Mouse (Mus musculus): ENCODE data around the gene Gm37240. TPM values are rescaled to one million over a fixed set of nuclear protein-coding genes. Genes with fewer than 3 reads are reported as not detected.
"Not testable (repeated sequence)": the region's sequence is repeated elsewhere in the genome, so short reads cannot be mapped to it uniquely, and the experiment has no call there.

Gm37240 gene
- polyA plus RNA-seq, 1 experiment: not detected

DNA sequence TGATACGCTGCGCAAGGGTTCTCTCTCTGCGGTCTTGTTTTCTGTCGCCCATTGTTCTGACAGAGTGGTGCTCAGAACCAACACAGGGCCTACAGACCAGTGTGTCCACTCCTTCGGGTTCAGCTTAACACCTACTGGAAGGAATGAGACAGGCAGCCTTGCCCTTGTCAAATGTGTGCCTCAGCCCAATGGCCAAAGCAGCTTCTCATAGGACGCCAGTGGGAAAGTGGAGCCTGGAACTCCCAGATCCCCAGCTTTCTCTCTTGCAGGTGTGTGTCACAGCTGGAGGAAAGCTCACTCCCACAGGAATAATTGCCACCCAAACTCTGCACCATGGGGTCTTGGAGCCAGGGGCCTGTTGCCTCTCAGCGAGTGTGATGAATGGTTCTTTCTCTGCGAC lies 1222.6 kb downstream of the Gm37240 start:
- TF ChIP-seq CTCF (IDR thresholded peaks at IDR 0.05; ENCODE audit: low read depth, low read length) (no peak), POLR2A (IDR thresholded peaks at IDR 0.05; ENCODE audit: borderline replicate concordance, low read depth, low read length) (no peak)
- H3K4me3 ChIP-seq (ENCODE audit: insufficient read depth, low read length): no peak overlapping the region
- H3K27ac ChIP-seq (ENCODE audit: insufficient read depth, low read depth, low read length): no peak overlapping the region
- peaks cover 26% of the 10 kb centered on the region for H3K4me1 ChIP-seq (ENCODE audit: control insufficient read depth, insufficient read depth, low read length)

DNA sequence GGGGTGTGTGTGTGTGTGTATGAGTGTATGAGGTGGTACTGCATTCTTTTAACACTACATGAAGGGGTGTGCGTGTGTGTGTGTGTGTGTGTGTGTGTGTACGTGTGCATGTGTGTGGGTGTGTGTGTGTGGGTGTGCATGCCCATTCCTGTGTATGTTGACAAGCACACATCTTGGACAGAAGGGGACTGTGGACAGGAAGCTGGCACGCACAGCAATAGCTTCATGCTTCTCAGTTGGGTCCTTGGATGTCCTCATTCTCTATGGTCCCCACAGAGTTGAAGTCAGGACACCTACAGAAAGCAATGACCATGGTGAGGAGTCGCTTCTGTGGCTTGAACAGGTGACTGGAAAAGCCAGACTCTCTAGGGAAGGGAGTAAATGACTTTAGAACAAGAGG lies 1223.5 kb downstream of the Gm37240 start:
- H3K27ac ChIP-seq (ENCODE audit: insufficient read depth, low read depth, low read length): no peak overlapping the region
- peaks cover 19% of the 10 kb centered on the region for H3K4me1 ChIP-seq (ENCODE audit: control insufficient read depth, insufficient read depth, low read length)
- H3K4me3 ChIP-seq (ENCODE audit: insufficient read depth, low read length): no peak overlapping the region
- TF ChIP-seq CTCF (IDR thresholded peaks at IDR 0.05; ENCODE audit: low read depth, low read length) (no peak), POLR2A (IDR thresholded peaks at IDR 0.05; ENCODE audit: borderline replicate concordance, low read depth, low read length) (no peak)

DNA sequence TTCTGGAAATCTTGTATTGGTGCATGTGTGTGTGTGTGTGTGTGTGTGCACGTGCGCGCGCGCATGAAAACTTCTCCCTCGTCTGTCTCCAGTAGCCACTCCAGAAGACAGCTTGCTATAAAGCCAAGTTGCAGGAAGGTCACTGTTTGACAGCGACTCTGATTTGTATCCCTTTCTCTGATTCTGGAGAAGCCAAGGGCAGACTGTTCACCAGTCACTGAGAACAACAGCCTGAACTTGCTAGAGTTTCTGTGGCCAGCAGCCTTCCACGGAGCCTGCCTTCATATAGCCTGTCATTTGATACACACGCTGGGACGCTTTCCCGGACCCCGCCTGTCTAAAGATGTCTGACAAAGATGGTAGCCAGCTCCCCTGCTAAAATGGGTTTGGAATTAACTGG lies 1224.2 kb downstream of the Gm37240 start:
- no peak overlapping the region for H3K4me3 ChIP-seq (ENCODE audit: insufficient read depth, low read length)
- no peak for TF ChIP-seq CTCF (IDR thresholded peaks at IDR 0.05; ENCODE audit: low read depth, low read length)
- TF ChIP-seq POLR2A (IDR thresholded peaks at IDR 0.05; ENCODE audit: borderline replicate concordance, low read depth, low read length): no peak
- H3K4me1 ChIP-seq (ENCODE audit: control insufficient read depth, insufficient read depth, low read length): peaks cover 13% of the 10 kb centered on the region
- H3K27ac ChIP-seq (ENCODE audit: insufficient read depth, low read depth, low read length): no peak overlapping the region

DNA sequence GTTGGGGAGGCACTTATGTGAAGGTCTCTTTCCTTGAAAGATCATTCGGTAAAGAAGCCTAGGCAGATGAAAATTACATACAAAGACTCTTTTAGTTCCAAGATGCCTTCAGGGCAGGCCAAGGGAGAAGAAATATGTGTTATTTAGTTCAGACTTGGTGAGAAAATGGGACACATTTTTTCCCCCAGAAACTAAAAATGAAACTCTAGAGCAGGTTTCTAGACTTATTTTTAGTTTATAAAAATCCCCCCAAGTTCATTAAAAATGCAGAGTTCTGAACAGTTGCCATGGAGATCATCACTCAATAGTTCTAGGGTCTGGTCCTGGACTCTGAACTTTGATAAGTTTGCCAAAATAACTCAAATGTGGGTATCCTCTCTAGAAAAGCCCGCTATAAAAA lies 1226.9 kb downstream of the Gm37240 start:
- no peak overlapping the region for H3K27ac ChIP-seq (ENCODE audit: insufficient read depth, low read depth, low read length)
- H3K4me3 ChIP-seq (ENCODE audit: insufficient read depth, low read length): no peak overlapping the region
- TF ChIP-seq CTCF (IDR thresholded peaks at IDR 0.05; ENCODE audit: low read depth, low read length) (no peak), POLR2A (IDR thresholded peaks at IDR 0.05; ENCODE audit: borderline replicate concordance, low read depth, low read length) (no peak)
- H3K4me1 ChIP-seq (ENCODE audit: control insufficient read depth, insufficient read depth, low read length): peaks cover 22% of the 10 kb centered on the region

DNA sequence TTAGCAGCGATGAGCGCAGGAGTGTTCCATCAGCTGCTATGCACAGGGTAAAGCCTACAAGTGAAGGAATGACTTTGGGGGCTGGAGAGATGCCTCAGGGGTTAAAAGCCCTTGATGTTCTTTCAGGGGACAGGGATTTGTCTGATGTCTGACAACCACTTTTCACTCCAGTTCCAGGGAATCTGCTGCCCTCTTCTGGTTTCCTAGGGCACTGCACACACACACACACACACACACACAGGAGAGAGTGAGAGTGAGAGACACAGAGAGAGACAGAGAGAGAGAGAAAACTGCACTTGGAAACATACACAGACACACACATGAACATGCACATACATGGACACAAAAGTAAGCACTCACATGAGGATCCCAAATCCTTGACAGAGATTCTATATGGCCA lies 1228.4 kb downstream of the Gm37240 start:
- no peak overlapping the region for H3K27ac ChIP-seq (ENCODE audit: insufficient read depth, low read depth, low read length)
- H3K4me1 ChIP-seq (ENCODE audit: control insufficient read depth, insufficient read depth, low read length): peaks cover 29% of the 10 kb centered on the region
- no peak for TF ChIP-seq POLR2A (IDR thresholded peaks at IDR 0.05; ENCODE audit: borderline replicate concordance, low read depth, low read length)
- 0 out of 2 replicates have a peak, but pooled peaks have one; percentile 23 for TF ChIP-seq CTCF (IDR thresholded peaks at IDR 0.05; ENCODE audit: low read depth, low read length)
- H3K4me3 ChIP-seq (ENCODE audit: insufficient read depth, low read length): no peak overlapping the region

DNA sequence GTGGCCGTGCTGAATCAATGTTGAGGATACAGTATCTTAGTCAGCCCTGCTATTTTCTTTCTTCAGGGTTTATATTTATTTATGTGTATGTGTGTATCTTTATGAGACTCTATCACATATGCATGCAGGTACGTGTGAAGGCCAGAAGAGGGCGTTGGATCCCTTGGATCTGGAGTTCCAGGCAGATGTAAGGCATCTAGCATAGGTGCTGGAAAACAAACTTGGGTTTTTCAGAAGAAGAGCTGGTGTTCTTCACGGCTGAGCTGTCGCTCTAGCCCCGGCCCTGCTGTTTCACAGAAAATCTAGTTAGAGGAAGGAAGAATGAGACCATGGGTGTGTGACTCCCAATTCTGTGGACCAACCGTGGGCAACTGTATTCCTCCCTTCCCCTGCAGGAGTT lies 1229.3 kb downstream of the Gm37240 start:
- peaks cover 32% of the 10 kb centered on the region for H3K4me1 ChIP-seq (ENCODE audit: control insufficient read depth, insufficient read depth, low read length)
- no peak overlapping the region for H3K27ac ChIP-seq (ENCODE audit: insufficient read depth, low read depth, low read length)
- H3K4me3 ChIP-seq (ENCODE audit: insufficient read depth, low read length): no peak overlapping the region
- no peak for TF ChIP-seq POLR2A (IDR thresholded peaks at IDR 0.05; ENCODE audit: borderline replicate concordance, low read depth, low read length)
- no peak for TF ChIP-seq CTCF (IDR thresholded peaks at IDR 0.05; ENCODE audit: low read depth, low read length)

DNA sequence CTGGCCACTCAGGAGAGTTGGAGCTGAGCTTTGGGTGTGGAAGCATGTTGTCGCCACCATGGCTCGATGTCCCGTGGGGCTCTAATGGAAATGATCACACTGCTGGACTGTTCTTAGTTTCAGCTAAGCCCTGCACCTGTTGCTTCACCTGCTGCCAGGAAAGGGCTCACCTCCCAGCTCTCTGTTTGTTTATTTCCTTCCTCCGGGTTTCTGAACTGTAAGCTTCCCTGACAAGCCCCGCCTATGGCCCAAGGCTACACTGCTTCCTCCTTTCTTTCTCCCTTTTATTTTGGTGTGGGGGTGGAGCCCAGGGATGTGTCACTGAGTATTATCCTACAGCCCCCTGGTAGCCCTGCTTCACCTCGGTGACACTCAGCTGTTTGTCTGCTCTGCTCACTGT lies 1230.1 kb downstream of the Gm37240 start:
- TF ChIP-seq CTCF (IDR thresholded peaks at IDR 0.05; ENCODE audit: low read depth, low read length) (no peak), POLR2A (IDR thresholded peaks at IDR 0.05; ENCODE audit: borderline replicate concordance, low read depth, low read length) (no peak)
- Histone ChIP-seq H3K4me3 (ENCODE audit: insufficient read depth, low read length) (no peak overlapping the region), H3K27ac (ENCODE audit: insufficient read depth, low read depth, low read length) (peak overlapping the region; percentile 37), H3K4me1 (ENCODE audit: control insufficient read depth, insufficient read depth, low read length) (peaks cover 40% of the 10 kb centered on the region)

DNA sequence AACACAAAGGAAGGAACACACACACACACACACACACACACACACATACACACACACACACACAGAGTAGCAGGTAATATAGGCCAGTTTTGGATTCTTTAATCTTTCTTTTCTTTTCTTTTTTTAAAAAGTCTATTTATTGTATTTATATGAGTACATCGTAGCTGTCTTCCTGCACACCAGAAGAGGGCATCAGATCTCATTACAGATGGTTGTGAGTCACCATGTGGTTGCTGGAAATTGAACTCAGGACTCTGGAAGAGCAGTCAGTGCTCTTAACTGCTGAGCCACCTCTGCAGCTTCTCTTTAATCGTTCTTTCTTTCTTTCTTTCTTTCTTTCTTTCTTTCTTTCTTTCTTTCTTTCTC lies 1231.5 kb downstream of the Gm37240 start:
- not testable (repeated sequence) for H3K27ac ChIP-seq (ENCODE audit: insufficient read depth, low read depth, low read length)
- H3K4me1 ChIP-seq (ENCODE audit: control insufficient read depth, insufficient read depth, low read length): peaks cover 41% of the 10 kb centered on the region

DNA sequence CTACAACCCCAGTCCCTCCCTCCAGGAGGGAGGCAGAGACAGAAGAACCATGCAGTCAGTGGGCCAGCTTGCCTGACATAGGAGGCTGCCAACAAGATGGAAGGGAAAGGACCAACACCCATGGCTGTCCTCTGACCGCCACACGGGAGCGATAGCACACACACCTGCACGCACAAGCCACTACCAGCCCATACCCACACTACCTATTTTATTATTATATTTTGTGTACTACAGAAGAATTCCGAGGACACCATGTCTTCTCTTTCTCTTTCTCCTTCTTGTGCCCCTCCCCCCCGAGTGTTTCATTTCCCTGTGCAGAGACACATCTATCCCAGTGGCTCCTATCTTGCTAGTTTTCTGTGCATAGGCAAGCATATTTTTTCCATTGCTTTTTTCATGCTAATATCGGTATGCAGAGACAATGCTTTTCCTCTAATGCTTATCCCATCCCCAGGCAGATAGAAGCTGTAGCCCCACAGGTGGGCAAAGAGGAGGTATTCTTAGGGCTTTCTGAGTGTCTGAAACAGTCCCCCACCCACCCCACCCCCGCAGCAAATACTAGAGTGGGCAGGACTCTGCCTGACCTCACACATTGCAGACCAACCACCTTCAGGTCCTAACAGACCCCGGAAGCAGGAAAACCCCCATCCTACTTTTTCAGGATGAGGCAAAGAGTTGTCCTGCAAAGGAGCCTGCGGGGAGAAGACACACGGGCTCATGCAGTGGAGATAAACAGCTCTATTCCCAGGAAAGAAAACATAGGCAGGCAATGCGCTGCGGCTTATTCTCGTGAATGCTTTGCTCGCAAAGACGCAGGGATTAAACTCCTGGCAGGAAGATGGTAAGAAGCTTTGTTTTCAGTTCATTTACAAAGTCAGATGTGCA lies 1232.2 kb downstream of the Gm37240 start:
- no peak overlapping the region for H3K27ac ChIP-seq (ENCODE audit: insufficient read depth, low read depth, low read length)
- no peak for TF ChIP-seq CTCF (IDR thresholded peaks at IDR 0.05; ENCODE audit: low read depth, low read length)
- TF ChIP-seq POLR2A (IDR thresholded peaks at IDR 0.05; ENCODE audit: borderline replicate concordance, low read depth, low read length): no peak
- peaks cover 41% of the 10 kb centered on the region for H3K4me1 ChIP-seq (ENCODE audit: control insufficient read depth, insufficient read depth, low read length)
- H3K4me3 ChIP-seq (ENCODE audit: insufficient read depth, low read length): no peak overlapping the region

More for the DNA sequence above, 1231.5 kb downstream of the Gm37240 start:
- H3K4me3 ChIP-seq (ENCODE audit: insufficient read depth, low read length): not testable (repeated sequence)

DNA sequence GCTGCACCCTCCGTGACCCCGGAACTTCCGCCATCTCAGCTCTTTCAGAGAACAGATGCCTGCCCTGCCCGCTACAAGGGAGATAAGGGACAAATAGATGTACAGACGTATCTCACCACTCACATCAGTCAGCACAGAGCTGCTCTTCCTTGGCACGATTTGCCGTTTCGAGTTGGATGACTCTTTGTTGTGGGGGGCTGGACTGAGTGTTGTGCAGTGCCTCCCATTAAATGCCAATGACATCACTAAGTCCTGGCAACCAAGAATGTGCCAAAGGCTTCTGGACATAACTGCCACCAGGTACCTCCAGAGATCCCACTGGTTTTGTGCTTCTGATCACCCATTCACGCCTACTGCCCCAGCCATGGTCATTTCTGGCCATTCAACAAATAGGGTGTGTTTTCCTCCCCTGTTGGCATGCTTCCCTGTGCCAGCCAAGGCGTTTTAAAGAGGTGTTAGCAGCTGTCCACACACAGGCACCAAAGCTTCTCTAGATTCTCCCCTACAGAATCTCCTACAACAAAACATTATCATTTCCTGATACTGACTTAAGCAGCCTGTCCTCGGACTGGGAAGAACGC lies 1233.0 kb downstream of the Gm37240 start:
- TF ChIP-seq POLR2A (IDR thresholded peaks at IDR 0.05; ENCODE audit: borderline replicate concordance, low read depth, low read length) (no peak), CTCF (IDR thresholded peaks at IDR 0.05; ENCODE audit: low read depth, low read length) (no peak)
- Histone ChIP-seq H3K4me1 (ENCODE audit: control insufficient read depth, insufficient read depth, low read length) (peaks cover 41% of the 10 kb centered on the region), H3K4me3 (ENCODE audit: insufficient read depth, low read length) (no peak overlapping the region), H3K27ac (ENCODE audit: insufficient read depth, low read depth, low read length) (no peak overlapping the region)

All from bone marrow macrophage, adult 2 months (primary cell).